Mouse (Mus musculus) thymus, adult 2 months (tissue): ENCODE measurements around the gene Mad1l1. TPM values are rescaled to one million over a fixed set of nuclear protein-coding genes. Genes with fewer than 3 reads are reported as not detected.

Source experiments
- DNase-seq: peaks from one replicate; pipeline ENCODE4 v3.0.0; 2021
- H3K27ac ChIP-seq: fragments of 200-500 bp; 2 replicates; pipeline ENCODE4 v1.5.1; 2012; ENCODE audit warnings: low read length, control low read depth; ENCODE audit not compliant: control insufficient read depth, insufficient read depth
- H3K27me3 ChIP-seq: fragments of 200-500 bp; 2 replicates; pipeline ENCODE4 v1.6.1; 2012; ENCODE audit warnings: mild to moderate bottlenecking, low read length, moderate library complexity, mixed read lengths; ENCODE audit not compliant: control insufficient read depth, insufficient read depth
- H3K36me3 ChIP-seq: fragments of 200-500 bp; 2 replicates; pipeline ENCODE4 v1.6.1; 2012; ENCODE audit warnings: mild to moderate bottlenecking, low read length, moderate library complexity; ENCODE audit not compliant: control insufficient read depth, insufficient read depth
- H3K4me1 ChIP-seq: fragments of 200-500 bp; replicated peaks from 2 replicates; pipeline ENCODE4 v1.6.1; 2012; ENCODE audit warnings: low read length; ENCODE audit not compliant: control insufficient read depth, insufficient read depth
- H3K4me3 ChIP-seq: fragments of 200-500 bp; 2 replicates; pipeline ENCODE4 v1.5.1; 2012; ENCODE audit warnings: mild to moderate bottlenecking, low read length, control low read depth, moderate library complexity; ENCODE audit not compliant: control insufficient read depth, insufficient read depth
- CTCF ChIP-seq: fragments of 200-500 bp; IDR thresholded peaks from 2 replicates; pipeline ENCODE4 v1.5.1; 2012; ENCODE audit warnings: mild to moderate bottlenecking, control low read depth, low read length, moderate library complexity, borderline replicate concordance; ENCODE audit not compliant: control insufficient read depth, poor library complexity, insufficient read depth; ENCODE audit errors: extremely low read depth
- POLR2A ChIP-seq: fragments of 200-500 bp; IDR thresholded peaks from 2 replicates; pipeline ENCODE4 v1.6.1; 2012; ENCODE audit warnings: mild to moderate bottlenecking, low read length, control low read depth, moderate library complexity; ENCODE audit not compliant: control insufficient read depth, poor library complexity, insufficient read depth; ENCODE audit errors: extremely low read depth
- WGBS: fragments of 180-500 bp; shearing (Covaris S2); methylation state at CpG from one replicate; pipeline ENCODE4 v1.1.7; 2018; 5-methylcytosine and 5-hydroxymethylcytosine counted together
- polyA plus RNA-seq: library from polyadenylated mRNA; depleted of rRNA; stranded (reverse); fragments of >200 nt; gene quantifications from 2 replicates; pipeline ENCODE4 v1.2.3, GENCODE M21; 2012

The Mad1l1 gene
- polyA plus RNA-seq, 1 experiment, result 252 TPM

DNA sequence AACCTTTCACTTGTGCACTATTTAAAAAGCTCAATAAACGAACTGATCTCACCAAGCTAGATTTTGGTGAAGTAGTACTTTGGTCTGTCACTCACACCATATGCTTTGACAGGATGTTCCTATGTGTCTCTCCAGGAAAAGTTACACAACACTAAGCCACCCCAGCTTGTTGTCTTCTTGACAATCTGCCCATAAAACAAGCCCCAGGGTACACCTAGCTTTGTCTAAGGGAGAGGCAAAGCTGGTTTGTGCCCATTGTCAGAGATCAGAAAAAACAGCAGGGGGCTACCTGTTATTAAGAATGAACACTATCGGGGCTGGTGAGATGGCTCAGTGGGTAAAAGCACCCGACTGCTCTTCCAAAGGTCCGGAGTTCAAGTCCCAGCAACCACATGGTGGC is 148.2 kb downstream of the Mad1l1 start:
- no peak for DNase-seq
- WGBS, result 97% methylated on average over 4 of the region's 4 CpGs
- Histone ChIP-seq H3K36me3 (no peaks in the 10 kb centered on the region), H3K27ac (no peak overlapping the region), H3K27me3 (no peaks in the 10 kb centered on the region), H3K4me3 (no peak overlapping the region), H3K4me1 (peaks cover 6% of the 10 kb centered on the region)
- TF ChIP-seq CTCF, result no peak
- TF ChIP-seq POLR2A, result no peak

DNA sequence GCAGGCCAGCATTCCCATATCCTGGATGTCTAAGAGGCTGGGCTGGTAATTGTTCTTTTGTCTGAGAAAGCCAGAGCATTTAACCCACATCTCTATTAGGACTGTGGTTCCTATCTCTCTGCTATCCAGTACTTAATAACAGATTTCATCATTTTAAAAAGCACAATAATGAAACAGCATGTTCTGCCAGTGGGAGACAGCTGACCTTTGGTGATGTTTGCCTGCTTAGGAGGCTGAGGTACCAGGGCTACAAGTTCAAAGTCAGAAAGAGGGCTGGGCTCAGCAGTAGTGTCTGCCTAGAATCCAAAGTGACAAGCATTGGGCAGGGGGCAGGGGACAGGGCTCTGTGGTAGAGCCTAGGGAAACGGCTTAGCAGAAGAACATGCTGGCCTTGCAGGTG is 149.6 kb downstream of the Mad1l1 start:
- no peak overlapping the region for H3K27ac ChIP-seq
- no peak for DNase-seq
- no peak overlapping the region for H3K4me3 ChIP-seq
- no peaks in the 10 kb centered on the region for H3K27me3 ChIP-seq
- WGBS, result 95% methylated on average over 1 of the region's 1 CpGs
- no peak for TF ChIP-seq POLR2A
- no peak for TF ChIP-seq CTCF
- no peaks in the 10 kb centered on the region for H3K36me3 ChIP-seq
- peaks cover 7% of the 10 kb centered on the region; the same call in 1 of the 2 replicates for H3K4me1 ChIP-seq

- Histone ChIP-seq H3K36me3 (no peaks in the 10 kb centered on the region), H3K27me3 (no peaks in the 10 kb centered on the region), H3K4me1 (peaks cover 14% of the 10 kb centered on the region), H3K27ac (no peak overlapping the region), H3K4me3 (no peak overlapping the region)
- 94% methylated on average over 6 of the region's 6 CpGs for WGBS
- DNase-seq, result no peak
- no peak for TF ChIP-seq POLR2A
- TF ChIP-seq CTCF, result no peak
Measured at GRCm38 (mm10) chr5:140167531-140167930, 153.8 kb downstream of the Mad1l1 start.

DNA sequence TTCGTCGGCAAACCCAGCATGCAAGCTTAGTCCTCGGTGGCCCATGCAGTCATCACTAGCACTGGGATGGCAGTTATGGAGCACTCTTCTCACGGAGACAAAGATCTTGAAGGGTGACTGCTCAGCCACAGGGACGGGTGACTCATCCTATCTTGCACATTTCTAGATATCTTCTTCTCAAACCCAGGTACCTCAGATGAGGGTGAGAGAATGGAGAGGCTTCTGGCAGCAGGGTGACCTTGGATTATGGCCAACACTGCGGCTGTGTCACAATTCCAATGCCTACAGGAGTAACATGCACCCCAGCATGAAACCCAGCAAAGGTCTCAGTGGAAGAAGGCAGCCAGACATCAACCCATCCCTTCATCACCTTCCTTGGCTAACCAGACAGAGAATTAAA is 154.3 kb downstream of the Mad1l1 start:
- Histone ChIP-seq H3K27ac (no peak overlapping the region), H3K4me1 (peaks cover 14% of the 10 kb centered on the region), H3K4me3 (no peak overlapping the region), H3K36me3 (no peaks in the 10 kb centered on the region), H3K27me3 (no peaks in the 10 kb centered on the region)
- TF ChIP-seq CTCF (no peak), POLR2A (no peak)
- no peak for DNase-seq
- WGBS, result 96% methylated on average over 6 of the region's 6 CpGs

DNA sequence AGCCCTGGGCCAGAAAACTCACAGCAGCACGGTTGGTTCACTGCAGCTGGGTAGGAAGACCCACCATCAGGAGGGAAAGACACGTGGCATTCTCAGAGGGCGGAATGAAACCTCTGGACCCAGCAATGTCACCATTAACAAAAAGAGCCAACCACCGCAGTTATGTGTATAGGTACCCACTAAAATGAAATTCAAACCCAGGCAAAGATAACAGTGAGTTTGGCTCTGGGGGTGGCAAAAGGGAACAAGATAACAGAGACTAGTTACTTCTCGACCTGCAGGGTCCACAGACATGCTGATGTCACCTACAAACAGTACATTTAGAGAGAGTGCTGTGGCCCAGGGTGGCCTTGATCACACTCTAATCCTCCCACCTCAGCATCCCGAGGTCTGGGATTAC is 157.4 kb downstream of the Mad1l1 start:
- peaks cover 15% of the 10 kb centered on the region for H3K4me1 ChIP-seq
- no peak for DNase-seq
- no peaks in the 10 kb centered on the region for H3K36me3 ChIP-seq
- no peak overlapping the region for H3K4me3 ChIP-seq
- no peaks in the 10 kb centered on the region for H3K27me3 ChIP-seq
- 95% methylated on average over 6 of the region's 6 CpGs for WGBS
- TF ChIP-seq POLR2A (no peak), CTCF (no peak)
- no peak overlapping the region for H3K27ac ChIP-seq

- WGBS, result 98% methylated on average over 6 of the region's 6 CpGs
- no peaks in the 10 kb centered on the region for H3K27me3 ChIP-seq
- no peaks in the 10 kb centered on the region for H3K36me3 ChIP-seq
- no peak overlapping the region for H3K27ac ChIP-seq
- DNase-seq, result no peak
- peaks cover 15% of the 10 kb centered on the region for H3K4me1 ChIP-seq
- H3K4me3 ChIP-seq, result no peak overlapping the region
- no peak for TF ChIP-seq CTCF
- TF ChIP-seq POLR2A, result no peak
Measured at GRCm38 (mm10) chr5:140162071-140162845, 159.1 kb downstream of the Mad1l1 start.
